Mouse (Mus musculus) liver, embryonic 13.5 days (tissue): ENCODE measurements around the gene Gngt1. TPM values are rescaled to one million over a fixed set of nuclear protein-coding genes. Genes with fewer than 3 reads are reported as not detected.
A peak's percentile ranks its signal among the peaks of the same experiment; 100 is the strongest.

ENCODE experiments used
- ATAC-seq: fragments of 200-750 bp; cut with Nextera tagmentation; 2 replicates; pipeline ENCODE4 v1.8.0; 2017; ENCODE audit warnings: low read depth, mild to moderate bottlenecking, moderate number of reproducible peaks, moderate library complexity
- DNase-seq: peaks from one replicate; pipeline ENCODE4 v3.0.0; 2022
- H3K27ac ChIP-seq: fragments of 300-500 bp; sonication (generic); 2 replicates; pipeline ENCODE4 v1.5.1; 2015; ENCODE audit warnings: moderate library complexity, mild to moderate bottlenecking, inconsistent platforms
- H3K27me3 ChIP-seq: fragments of 300-500 bp; sonication (generic); 2 replicates; pipeline ENCODE4 v1.6.1; 2015; ENCODE audit warnings: mild to moderate bottlenecking, inconsistent platforms
- H3K36me3 ChIP-seq: fragments of 300-500 bp; sonication (generic); 2 replicates; pipeline ENCODE4 v1.6.1; 2015; ENCODE audit warnings: mild to moderate bottlenecking, inconsistent platforms
- H3K4me1 ChIP-seq: fragments of 300-500 bp; sonication (generic); replicated peaks from 2 replicates; pipeline ENCODE4 v1.6.1; 2015; ENCODE audit warnings: inconsistent platforms
- H3K4me2 ChIP-seq: fragments of 300-500 bp; sonication (generic); 2 replicates; pipeline ENCODE4 v1.6.1; 2015; ENCODE audit warnings: inconsistent platforms, mild to moderate bottlenecking, moderate library complexity
- H3K4me3 ChIP-seq: fragments of 300-500 bp; sonication (generic); replicated peaks from 2 replicates; pipeline ENCODE4 v1.5.1; 2015; ENCODE audit warnings: mild to moderate bottlenecking, inconsistent platforms
- H3K9ac ChIP-seq: fragments of 300-500 bp; sonication (generic); 2 replicates; pipeline ENCODE4 v1.6.1; 2015; ENCODE audit warnings: mild to moderate bottlenecking, inconsistent platforms
- H3K9me3 ChIP-seq: fragments of 300-500 bp; sonication (generic); replicated peaks from 2 replicates; pipeline ENCODE4 v1.6.1; 2016; ENCODE audit warnings: inconsistent platforms
- WGBS: fragments of 180-500 bp; shearing (Covaris S2); methylation state at CpG from one replicate; pipeline ENCODE4 v1.1.7; 2015; ENCODE audit not compliant: insufficient replicate concordance; 5-methylcytosine and 5-hydroxymethylcytosine counted together
- polyA plus RNA-seq: library from polyadenylated mRNA; unstranded; fragments of >200 nt; fragmentation: Nextera tagmentation; extraction: Ambion mirVana; gene quantifications from 2 replicates; pipeline ENCODE4 v1.2.1, GENCODE M21; 2015

The Gngt1 gene
- polyA plus RNA-seq = not detected in 2 replicates

DNA sequence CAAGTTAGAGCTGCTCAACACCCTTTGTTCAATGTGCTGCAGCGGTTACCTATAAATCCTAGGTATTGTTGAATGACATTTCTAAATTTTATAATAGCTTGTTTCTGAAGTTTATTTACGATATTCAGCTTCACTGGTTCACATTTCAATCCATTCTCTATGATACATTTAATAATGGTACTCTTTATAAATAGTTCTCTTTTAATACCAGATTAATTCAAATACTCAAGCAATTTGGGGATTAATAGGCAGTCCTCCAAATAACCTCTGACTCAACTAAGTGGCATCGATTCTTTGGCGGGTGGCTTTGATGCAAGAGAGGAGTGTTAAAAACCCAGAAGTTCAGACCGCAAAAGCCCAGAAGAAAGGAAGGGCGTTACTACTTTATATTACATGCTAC, at the start of gene Gngt1:
Gngt1 (plus strand) TSS at position 301 of the 400 bp plus-strand sequence.
- ATAC-seq (no peak), DNase-seq (no peak)
- Histone ChIP-seq H3K9ac (no peak within 1 kb of the TSS), H3K4me1 (no peaks in the 10 kb centered on the region), H3K4me2 (no peak within 1 kb of the TSS), H3K4me3 (no peak within 1 kb of the TSS), H3K27me3 (no peaks in the 10 kb centered on the region), H3K9me3 (no peaks in the 10 kb centered on the region), H3K36me3 (no peaks in the 10 kb centered on the region), H3K27ac (no peak within 1 kb of the TSS)
- 69% methylated on average over 6 of the region's 6 CpGs for WGBS

- no peak overlapping the region for H3K4me2 ChIP-seq
- no peak overlapping the region for H3K4me3 ChIP-seq
- no peak for ATAC-seq
Observed at GRCm38 (mm10) chr6:3954969-3955368, 38.6 kb upstream of the Gngt1 start.

GRCm38 (mm10) chr6:3967676-3968626, 25.6 kb upstream of the Gngt1 start:
- H3K4me2 ChIP-seq = peak overlapping the region; percentile 48
- H3K4me3 ChIP-seq = peak overlapping the region; percentile 25
- 16% methylated on average over 31 of the region's 31 CpGs for WGBS

More at GRCm38 (mm10) chr6:3954969-3955368, 38.6 kb upstream of the Gngt1 start:
- no peaks in the 10 kb centered on the region for H3K9me3 ChIP-seq
- no peak overlapping the region for H3K9ac ChIP-seq
- no peak for DNase-seq
- 55% methylated on average over 4 of the region's 4 CpGs for WGBS
- H3K36me3 ChIP-seq = no peaks in the 10 kb centered on the region
- no peak overlapping the region for H3K27ac ChIP-seq
- no peaks in the 10 kb centered on the region for H3K4me1 ChIP-seq
- no peaks in the 10 kb centered on the region for H3K27me3 ChIP-seq

GRCm38 (mm10) chr6:3973679-3974078, 19.9 kb upstream of the Gngt1 start:
- Histone ChIP-seq H3K27ac (no peak overlapping the region), H3K27me3 (no peaks in the 10 kb centered on the region), H3K4me2 (no peak overlapping the region), H3K4me1 (no peaks in the 10 kb centered on the region), H3K9ac (no peak overlapping the region), H3K36me3 (no peaks in the 10 kb centered on the region), H3K4me3 (no peak overlapping the region), H3K9me3 (no peaks in the 10 kb centered on the region)
- ATAC-seq = no peak
- 8% methylated on average over 1 of the region's 1 CpGs for WGBS
- DNase-seq = no peak

More at GRCm38 (mm10) chr6:3967676-3968626, 25.6 kb upstream of the Gngt1 start:
- H3K36me3 ChIP-seq = no peaks in the 10 kb centered on the region
- 0 out of 2 replicates have a peak, but pooled peaks cover 4% of the 10 kb centered on the region for H3K4me1 ChIP-seq
- H3K27ac ChIP-seq = no peak overlapping the region
- no peaks in the 10 kb centered on the region for H3K27me3 ChIP-seq
- H3K9ac ChIP-seq = no peak overlapping the region
- no peak for ATAC-seq
- H3K9me3 ChIP-seq = no peaks in the 10 kb centered on the region
- no peak for DNase-seq

DNA sequence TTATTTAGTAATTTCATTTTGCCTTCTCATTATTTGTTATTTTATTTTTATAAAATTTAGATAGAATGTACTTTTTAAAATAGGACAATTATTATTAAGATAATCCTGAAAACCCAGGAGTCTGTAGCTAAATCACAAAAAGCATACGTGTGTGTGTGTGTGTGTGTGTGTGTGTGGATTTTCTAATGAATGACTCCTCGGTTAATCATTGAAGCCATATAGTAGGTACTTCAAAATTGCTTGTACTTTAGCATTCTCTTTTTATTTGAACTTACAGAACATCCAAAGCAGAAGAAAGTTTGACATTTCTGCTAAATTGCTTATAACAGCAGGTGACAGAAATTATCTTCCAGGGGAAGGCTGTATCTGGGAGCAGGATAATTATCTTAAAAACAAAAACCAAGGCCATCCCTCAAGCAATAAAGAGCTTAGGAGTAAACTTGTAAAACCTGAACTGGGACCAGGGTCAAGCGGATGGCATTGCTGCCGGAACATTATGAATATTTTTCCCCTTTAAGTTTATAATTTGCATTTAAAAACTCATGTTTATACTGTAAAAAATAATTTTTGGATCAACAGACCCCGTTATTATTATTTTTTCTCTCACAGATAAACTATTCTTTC, 10.8 kb upstream of the Gngt1 start:
- no peak for ATAC-seq
- 69% methylated on average over 5 of the region's 5 CpGs for WGBS
- H3K9ac ChIP-seq = no peak overlapping the region

DNA sequence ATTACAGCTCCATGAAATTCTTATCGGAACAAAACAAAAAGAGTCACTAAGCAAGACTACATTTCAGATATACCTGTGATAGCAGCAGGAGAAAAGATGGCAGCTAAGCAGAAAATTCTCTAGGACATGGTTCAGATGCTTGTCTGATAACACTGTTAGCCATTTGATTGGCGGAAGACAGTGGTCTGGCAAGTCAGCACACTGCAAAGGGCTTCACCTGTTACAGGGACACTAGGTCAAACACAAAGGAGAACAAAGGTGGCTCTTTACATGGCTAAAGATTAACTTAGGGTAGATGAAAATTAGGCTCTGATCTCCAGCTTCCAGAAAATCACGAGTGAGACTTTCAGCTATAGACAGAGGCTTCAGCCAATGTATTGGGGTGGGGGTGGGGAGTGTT, 4.8 kb upstream of the Gngt1 start, which contains the start of gene Tfpi2:
Tfpi2 (minus strand) TSS at position 170 of the 400 bp plus-strand sequence.
- H3K27me3 ChIP-seq = no peaks in the 10 kb centered on the region
- no peaks in the 10 kb centered on the region for H3K4me1 ChIP-seq
- H3K36me3 ChIP-seq = no peaks in the 10 kb centered on the region
- H3K27ac ChIP-seq = peak within 1 kb of the TSS; percentile 3
- 0 out of 2 replicates have a peak within 1 kb of the TSS, but pooled peaks have one; percentile 7 for H3K4me3 ChIP-seq
- 64% methylated on average over 3 of the region's 3 CpGs for WGBS
- ATAC-seq (peak; percentile 83), DNase-seq (no peak)
- no peaks in the 10 kb centered on the region for H3K9me3 ChIP-seq
- H3K9ac ChIP-seq = no peak within 1 kb of the TSS
- no peak within 1 kb of the TSS for H3K4me2 ChIP-seq

More for the DNA sequence above, 10.8 kb upstream of the Gngt1 start:
- H3K4me1 ChIP-seq = no peaks in the 10 kb centered on the region
- H3K27me3 ChIP-seq = no peaks in the 10 kb centered on the region
- no peak overlapping the region for H3K27ac ChIP-seq
- no peaks in the 10 kb centered on the region for H3K36me3 ChIP-seq
- DNase-seq = no peak
- no peaks in the 10 kb centered on the region for H3K9me3 ChIP-seq
- H3K4me3 ChIP-seq = no peak overlapping the region
- no peak overlapping the region for H3K4me2 ChIP-seq

- Histone ChIP-seq H3K4me3 (no peak overlapping the region), H3K36me3 (no peaks in the 10 kb centered on the region), H3K27ac (no peak overlapping the region), H3K9ac (no peak overlapping the region), H3K4me1 (no peaks in the 10 kb centered on the region), H3K27me3 (no peaks in the 10 kb centered on the region), H3K4me2 (no peak overlapping the region), H3K9me3 (no peaks in the 10 kb centered on the region)
- WGBS = 41% methylated on average over 4 of the region's 4 CpGs
- DNase-seq (no peak), ATAC-seq (no peak)
Observed at GRCm38 (mm10) chr6:3998089-3998488, 4.5 kb downstream of the Gngt1 start.

GRCm38 (mm10) chr6:3999296-3999695, 5.7 kb downstream of the Gngt1 start:
- Histone ChIP-seq H3K9ac (no peak overlapping the region), H3K27me3 (no peaks in the 10 kb centered on the region), H3K4me2 (no peak overlapping the region), H3K36me3 (no peaks in the 10 kb centered on the region), H3K27ac (no peak overlapping the region), H3K4me3 (no peak overlapping the region), H3K4me1 (no peaks in the 10 kb centered on the region), H3K9me3 (no peaks in the 10 kb centered on the region)
- 66% methylated on average over 6 of the region's 6 CpGs for WGBS
- ATAC-seq (no peak), DNase-seq (no peak)

GRCm38 (mm10) chr6:4000716-4001115, 7.1 kb downstream of the Gngt1 start:
- Histone ChIP-seq H3K4me1 (no peaks in the 10 kb centered on the region), H3K4me3 (no peak overlapping the region), H3K9me3 (no peaks in the 10 kb centered on the region), H3K9ac (no peak overlapping the region), H3K36me3 (no peaks in the 10 kb centered on the region), H3K4me2 (no peak overlapping the region), H3K27ac (no peak overlapping the region), H3K27me3 (no peaks in the 10 kb centered on the region)
- ATAC-seq (peak; percentile 36; the same call in 1 of the 2 replicates), DNase-seq (no peak)
- 45% methylated on average over 3 of the region's 3 CpGs for WGBS

GRCm38 (mm10) chr6:4003445-4003844, 9.9 kb downstream of the Gngt1 start:
- Histone ChIP-seq H3K27me3 (no peaks in the 10 kb centered on the region), H3K4me1 (no peaks in the 10 kb centered on the region), H3K27ac (peak overlapping the region; percentile 0; the same call in 1 of the 2 replicates), H3K36me3 (no peaks in the 10 kb centered on the region), H3K9ac (no peak overlapping the region), H3K4me3 (no peak overlapping the region), H3K9me3 (no peaks in the 10 kb centered on the region), H3K4me2 (peak overlapping the region; percentile 65; the same call in 1 of the 2 replicates)
- ATAC-seq = no peak
- DNase-seq = no peak
- WGBS = 9% methylated on average over 4 of the region's 4 CpGs

DNA sequence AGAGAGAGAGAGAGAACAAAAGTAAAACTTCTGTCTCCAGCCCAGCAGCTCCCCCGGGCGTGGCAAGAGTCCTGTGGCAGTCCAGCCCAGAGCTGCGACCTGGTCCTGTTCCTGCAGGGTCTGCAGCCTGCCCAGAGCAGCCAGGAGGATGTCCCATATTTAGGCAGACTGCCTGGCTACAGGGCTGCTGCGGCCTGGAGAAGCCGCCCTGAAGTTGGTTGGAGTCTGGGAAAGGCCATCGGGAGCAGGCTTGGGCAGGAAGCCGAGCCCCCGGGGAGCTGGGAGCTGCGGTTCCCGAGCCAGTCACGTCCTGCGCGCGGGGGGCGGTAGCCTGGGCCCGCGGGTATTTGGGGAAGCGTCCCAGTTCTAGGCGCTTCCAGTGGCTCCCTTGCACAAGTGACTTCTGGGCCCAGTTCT, 10.3 kb downstream of the Gngt1 start, which contains the start of gene Gng11:
Gng11 (plus strand) TSS at position 15 of the 417 bp plus-strand sequence.
- H3K36me3 ChIP-seq = no peaks in the 10 kb centered on the region
- peak within 1 kb of the TSS; percentile 63 for H3K9ac ChIP-seq
- peak within 1 kb of the TSS; percentile 65 for H3K4me2 ChIP-seq
- WGBS = under 1% methylated on average over 19 of the region's 19 CpGs
- no peaks in the 10 kb centered on the region for H3K4me1 ChIP-seq
- H3K27ac ChIP-seq = peak within 1 kb of the TSS; percentile 69
- peak; percentile 4 for DNase-seq
- no peaks in the 10 kb centered on the region for H3K9me3 ChIP-seq
- peak within 1 kb of the TSS; percentile 56 for H3K4me3 ChIP-seq
- no peaks in the 10 kb centered on the region for H3K27me3 ChIP-seq
- peak; percentile 76 for ATAC-seq
